Mouse (Mus musculus): ENCODE measurements around the gene Psmg4. TPM values are rescaled to one million over a fixed set of nuclear protein-coding genes. Genes with fewer than 3 reads are reported as not detected.
A peak's percentile ranks its signal among the peaks of the same experiment; 100 is the strongest.

Psmg4 gene
- polyA plus RNA-seq, 1 experiment from 2014 or later: 50.5 TPM

DNA sequence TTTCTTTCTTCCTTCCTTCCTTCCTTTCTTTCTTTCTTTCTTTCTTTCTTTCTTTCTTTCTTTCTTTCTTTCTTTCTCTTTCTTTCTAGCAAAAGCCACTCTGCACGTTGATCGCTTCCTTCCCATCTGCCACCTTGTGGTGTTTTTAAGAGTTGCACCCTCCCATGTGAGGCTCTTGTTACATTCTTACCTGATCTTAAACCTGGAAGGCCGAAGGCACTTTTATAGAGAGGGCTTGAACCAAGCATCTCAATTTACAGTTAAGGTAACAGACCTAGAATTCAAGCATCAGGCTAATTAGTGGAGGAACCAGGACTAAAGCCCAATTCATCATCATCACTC, 7.9 kb upstream of the Psmg4 start:
- H3K9me3 ChIP-seq (ENCODE audit: low read length): no peaks in the 10 kb centered on the region
- 0 out of 2 replicates have a peak, but pooled peaks cover 3% of the 10 kb centered on the region for H3K27me3 ChIP-seq (ENCODE audit: insufficient read depth, low read length)
- H3K9ac ChIP-seq (replicated peaks): peak overlapping the region; percentile 21; the same call in 1 of the 2 replicates
- ATAC-seq (peak; percentile 39; the same call in 1 of the 2 replicates), DNase-seq (peak; percentile 64)
- no peaks in the 10 kb centered on the region for H3K36me3 ChIP-seq (replicated peaks; ENCODE audit: insufficient read depth, low read length)
- H3K4me3 ChIP-seq (ENCODE audit: low read depth, low read length): peak overlapping the region; percentile 26; the same call in 1 of the 2 replicates
- 0 out of 2 replicates have a peak overlapping the region, but pooled peaks have one; percentile 14 for H3K27ac ChIP-seq (ENCODE audit: low read depth)
- H3K4me2 ChIP-seq (ENCODE audit: low read depth, low read length): peak overlapping the region; percentile 62
- TF ChIP-seq CTCF (IDR thresholded peaks at IDR 0.05; ENCODE audit: low read depth) (peak; percentile 72), EP300 (IDR thresholded peaks at IDR 0.05; ENCODE audit: low read depth) (no peak)
- WGBS (ENCODE audit: insufficient replicate concordance): 26% methylated on average over 3 of the region's 3 CpGs
- 0 out of 2 replicates have a peak, but pooled peaks cover 3% of the 10 kb centered on the region for H3K4me1 ChIP-seq (ENCODE audit: insufficient read depth)

DNA sequence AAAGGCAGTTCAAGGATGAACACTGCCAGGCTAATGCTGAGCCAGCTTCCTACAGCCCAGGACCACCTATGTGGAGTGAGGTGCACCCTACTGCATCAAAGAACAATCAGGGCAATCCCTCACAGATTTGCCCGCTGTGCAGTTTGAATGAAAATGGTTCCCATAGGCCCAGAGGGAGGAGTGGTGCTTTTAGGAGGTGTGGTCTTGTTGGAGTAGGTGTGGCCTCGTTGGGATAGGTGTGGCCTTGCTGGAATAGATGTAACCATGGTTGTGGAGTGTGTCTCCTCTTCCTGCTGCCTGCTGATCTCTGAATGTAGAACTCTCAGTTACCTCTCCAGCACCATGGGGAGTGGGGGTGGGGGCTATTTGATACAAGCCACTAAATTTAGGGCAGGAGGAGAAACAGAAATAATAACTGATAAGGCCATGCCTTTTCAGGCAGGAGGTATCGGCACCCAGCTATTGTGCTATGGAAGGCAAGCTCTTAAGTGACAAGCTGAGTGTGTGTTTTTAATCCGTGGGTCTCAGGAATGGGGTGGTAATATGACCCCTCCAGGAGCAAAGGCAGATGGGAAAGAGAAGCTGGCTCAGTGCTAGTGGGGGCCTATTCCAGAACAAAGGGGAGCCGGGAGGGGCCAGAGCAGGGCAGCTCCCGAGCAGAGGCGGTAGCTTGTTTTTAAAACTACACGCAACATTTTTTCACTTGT, 6.5 kb upstream of the Psmg4 start:
- Histone ChIP-seq H3K4me1 (ENCODE audit: insufficient read depth) (0 out of 2 replicates have a peak, but pooled peaks cover 3% of the 10 kb centered on the region), H3K27ac (ENCODE audit: low read depth) (no peak overlapping the region), H3K27me3 (ENCODE audit: insufficient read depth, low read length) (no peaks in the 10 kb centered on the region), H3K9ac (replicated peaks) (no peak overlapping the region), H3K4me2 (ENCODE audit: low read depth, low read length) (no peak overlapping the region), H3K36me3 (replicated peaks; ENCODE audit: insufficient read depth, low read length) (no peaks in the 10 kb centered on the region), H3K9me3 (ENCODE audit: low read length) (no peaks in the 10 kb centered on the region), H3K4me3 (ENCODE audit: low read depth, low read length) (no peak overlapping the region)
- DNase-seq (no peak), ATAC-seq (0 out of 2 replicates have a peak, but pooled peaks have one; percentile 28)
- TF ChIP-seq EP300 (IDR thresholded peaks at IDR 0.05; ENCODE audit: low read depth): no peak
- 64% methylated on average over 8 of the region's 8 CpGs for WGBS (ENCODE audit: insufficient replicate concordance)

DNA sequence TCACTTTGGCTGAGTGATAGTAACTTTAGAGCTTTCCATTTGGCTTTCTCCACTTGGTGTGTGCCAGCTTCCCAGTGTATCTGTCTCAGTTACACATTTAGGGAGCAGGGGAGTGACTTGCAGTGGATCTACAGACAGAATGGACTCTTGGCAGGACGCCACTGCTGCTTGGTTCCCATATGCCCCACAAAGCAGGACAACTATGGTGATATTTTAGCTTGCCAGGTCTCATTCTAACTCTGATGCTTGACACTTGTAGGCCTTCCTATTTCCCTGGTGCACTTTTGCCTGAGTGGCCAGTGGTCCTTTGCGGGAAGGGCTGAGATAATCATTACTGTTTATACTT, 6.0 kb upstream of the Psmg4 start:
- ATAC-seq: no peak
- DNase-seq: no peak
- 80% methylated on average over 2 of the region's 2 CpGs for WGBS (ENCODE audit: insufficient replicate concordance)
- H3K27ac ChIP-seq (ENCODE audit: low read depth): no peak overlapping the region
- H3K9ac ChIP-seq (replicated peaks): no peak overlapping the region
- H3K4me2 ChIP-seq (ENCODE audit: low read depth, low read length): no peak overlapping the region
- no peaks in the 10 kb centered on the region for H3K9me3 ChIP-seq (ENCODE audit: low read length)
- H3K4me1 ChIP-seq (ENCODE audit: insufficient read depth): 0 out of 2 replicates have a peak, but pooled peaks cover 3% of the 10 kb centered on the region
- H3K36me3 ChIP-seq (replicated peaks; ENCODE audit: insufficient read depth, low read length): no peaks in the 10 kb centered on the region
- TF ChIP-seq CTCF (IDR thresholded peaks at IDR 0.05; ENCODE audit: low read depth): no peak
- TF ChIP-seq EP300 (IDR thresholded peaks at IDR 0.05; ENCODE audit: low read depth): no peak
- H3K27me3 ChIP-seq (ENCODE audit: insufficient read depth, low read length): no peaks in the 10 kb centered on the region
- no peak overlapping the region for H3K4me3 ChIP-seq (ENCODE audit: low read depth, low read length)

DNA sequence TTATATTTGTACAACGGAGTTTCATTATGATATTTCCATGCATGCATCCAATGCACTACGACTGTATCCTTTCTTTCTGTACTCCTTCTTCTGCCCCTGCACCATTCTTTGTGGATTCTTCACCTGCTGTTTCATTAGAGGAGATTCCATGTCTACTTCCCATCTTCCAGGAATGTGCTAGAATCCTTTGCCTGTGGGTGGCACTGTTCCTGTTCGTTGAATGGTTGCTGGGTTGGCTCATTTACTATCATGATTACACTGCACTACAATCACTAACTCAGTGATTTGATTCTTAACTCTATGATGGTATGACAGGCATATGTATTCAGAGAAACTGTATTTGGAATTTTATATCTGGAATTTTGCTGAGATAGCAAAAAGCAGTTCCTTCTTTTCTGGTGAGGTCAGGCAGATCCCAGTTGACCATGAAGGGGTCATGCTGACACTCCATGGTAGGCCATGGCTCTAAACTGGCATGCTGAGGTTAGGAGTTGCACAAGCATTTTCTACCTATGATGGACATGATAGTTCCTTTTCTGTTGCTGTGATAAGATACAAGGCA, 5.1 kb upstream of the Psmg4 start:
- 91% methylated on average over 3 of the region's 3 CpGs for WGBS (ENCODE audit: insufficient replicate concordance)
- Histone ChIP-seq H3K9ac (replicated peaks) (no peak overlapping the region), H3K4me1 (ENCODE audit: insufficient read depth) (peaks cover 8% of the 10 kb centered on the region), H3K4me3 (ENCODE audit: low read depth, low read length) (no peak overlapping the region), H3K27ac (ENCODE audit: low read depth) (no peak overlapping the region), H3K9me3 (ENCODE audit: low read length) (no peaks in the 10 kb centered on the region), H3K27me3 (ENCODE audit: insufficient read depth, low read length) (no peaks in the 10 kb centered on the region), H3K36me3 (replicated peaks; ENCODE audit: insufficient read depth, low read length) (no peaks in the 10 kb centered on the region), H3K4me2 (ENCODE audit: low read depth, low read length) (no peak overlapping the region)
- DNase-seq (no peak), ATAC-seq (no peak)
- TF ChIP-seq CTCF (IDR thresholded peaks at IDR 0.05; ENCODE audit: low read depth): no peak
- TF ChIP-seq EP300 (IDR thresholded peaks at IDR 0.05; ENCODE audit: low read depth): no peak

- H3K4me2 ChIP-seq (ENCODE audit: low read depth, low read length): no peak overlapping the region
- WGBS (ENCODE audit: insufficient replicate concordance): 90% methylated on average over 1 of the region's 1 CpGs
- no peak overlapping the region for H3K9ac ChIP-seq (replicated peaks)
- TF ChIP-seq EP300 (IDR thresholded peaks at IDR 0.05; ENCODE audit: low read depth): no peak
- TF ChIP-seq CTCF (IDR thresholded peaks at IDR 0.05; ENCODE audit: low read depth): no peak
- ATAC-seq: no peak
- no peak overlapping the region for H3K4me3 ChIP-seq (ENCODE audit: low read depth, low read length)
- no peak overlapping the region for H3K27ac ChIP-seq (ENCODE audit: low read depth)
- H3K27me3 ChIP-seq (ENCODE audit: insufficient read depth, low read length): no peaks in the 10 kb centered on the region
- H3K9me3 ChIP-seq (ENCODE audit: low read length): no peaks in the 10 kb centered on the region
- DNase-seq: no peak
- peaks cover 14% of the 10 kb centered on the region for H3K4me1 ChIP-seq (ENCODE audit: insufficient read depth)
- H3K36me3 ChIP-seq (replicated peaks; ENCODE audit: insufficient read depth, low read length): no peaks in the 10 kb centered on the region
Measured at GRCm38 (mm10) chr13:34159926-34160325, 2.8 kb upstream of the Psmg4 start.

- Histone ChIP-seq H3K36me3 (replicated peaks; ENCODE audit: insufficient read depth, low read length) (peaks cover 7% of the 10 kb centered on the region; the same call in 1 of the 2 replicates), H3K27ac (ENCODE audit: low read depth) (peak overlapping the region; percentile 90), H3K9ac (replicated peaks) (peak overlapping the region; percentile 66), H3K4me2 (ENCODE audit: low read depth, low read length) (peak overlapping the region; percentile 82), H3K27me3 (ENCODE audit: insufficient read depth, low read length) (no peaks in the 10 kb centered on the region), H3K4me1 (ENCODE audit: insufficient read depth) (peaks cover 14% of the 10 kb centered on the region), H3K4me3 (ENCODE audit: low read depth, low read length) (peak overlapping the region; percentile 71), H3K9me3 (ENCODE audit: low read length) (no peaks in the 10 kb centered on the region)
- WGBS (ENCODE audit: insufficient replicate concordance): 25% methylated on average over 12 of the region's 12 CpGs
- DNase-seq (no peak), ATAC-seq (no peak; the same call in 1 of the 2 replicates)
- TF ChIP-seq CTCF (IDR thresholded peaks at IDR 0.05; ENCODE audit: low read depth) (no peak), EP300 (IDR thresholded peaks at IDR 0.05; ENCODE audit: low read depth) (no peak)
Measured at GRCm38 (mm10) chr13:34163304-34163975, 676 bp downstream of the Psmg4 start.

Data from liver, postnatal 0 days (tissue).